Mouse (Mus musculus): ENCODE results near the gene Git1. TPM values are rescaled to one million over a fixed set of nuclear protein-coding genes. Genes with fewer than 3 reads are reported as not detected.

The Git1 gene
- polyA plus RNA-seq, 1 experiment from 2014 or later = 11.7 TPM

- WGBS = 82% methylated on average over 6 of the region's 6 CpGs
- peaks cover 84% of the 10 kb centered on the region for H3K36me3 ChIP-seq
- no peak for DNase-seq (ENCODE audit: low spot score)
Observed at GRCm38 (mm10) chr11:77506941-77507340, 13.6 kb downstream of the Git1 start.

DNA sequence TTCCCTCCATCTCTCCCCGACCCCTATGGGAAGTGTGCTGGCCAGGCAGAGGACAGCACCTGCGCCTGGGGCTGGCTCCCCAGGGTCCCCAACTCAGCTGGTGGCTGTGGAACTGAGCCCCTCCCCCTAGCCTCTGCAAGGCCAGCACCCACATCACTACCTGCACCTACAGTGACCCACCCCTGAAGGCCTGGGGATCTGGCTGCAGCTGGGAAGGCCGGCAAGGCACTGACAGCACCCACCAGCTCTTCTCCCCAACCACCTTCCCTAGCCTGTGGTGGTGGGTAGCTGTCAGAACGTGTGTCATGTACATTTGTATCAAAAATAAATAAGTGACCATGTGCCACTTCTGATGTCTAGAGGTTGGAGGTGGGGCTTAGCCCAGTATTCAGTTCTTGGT lies 14.1 kb downstream of the Git1 start:
- Histone ChIP-seq H3K9me3 (replicated peaks) (no peaks in the 10 kb centered on the region), H3K27ac (replicated peaks) (no peak overlapping the region), H3K4me1 (peaks cover 25% of the 10 kb centered on the region), H3K4me3 (peak overlapping the region; percentile 53; the same call in 1 of the 2 replicates), H3K27me3 (ENCODE audit: low read depth, poor library complexity, severe bottlenecking) (peaks cover 22% of the 10 kb centered on the region), H3K36me3 (peaks cover 79% of the 10 kb centered on the region)
- DNase-seq (ENCODE audit: low spot score) = no peak
- WGBS = 77% methylated on average over 4 of the region's 4 CpGs

More at GRCm38 (mm10) chr11:77506941-77507340, 13.6 kb downstream of the Git1 start:
- peaks cover 21% of the 10 kb centered on the region for H3K4me1 ChIP-seq
- peaks cover 22% of the 10 kb centered on the region for H3K27me3 ChIP-seq (ENCODE audit: low read depth, poor library complexity, severe bottlenecking)
- no peaks in the 10 kb centered on the region for H3K9me3 ChIP-seq (replicated peaks)
- no peak overlapping the region for H3K4me3 ChIP-seq
- H3K27ac ChIP-seq (replicated peaks) = no peak overlapping the region

- 21% methylated on average over 49 of the region's 49 CpGs for WGBS
- peak overlapping the region; percentile 70 for H3K27ac ChIP-seq (replicated peaks)
Observed at GRCm38 (mm10) chr11:77508068-77509021, 15.0 kb downstream of the Git1 start.

GRCm38 (mm10) chr11:77511336-77511735 lies 18.0 kb downstream of the Git1 start:
- H3K4me1 ChIP-seq = peaks cover 63% of the 10 kb centered on the region
- WGBS = 84% methylated on average over 5 of the region's 5 CpGs

More at GRCm38 (mm10) chr11:77508068-77509021, 15.0 kb downstream of the Git1 start:
- peak overlapping the region; percentile 53 for H3K4me3 ChIP-seq
- H3K36me3 ChIP-seq = peaks cover 70% of the 10 kb centered on the region
- H3K27me3 ChIP-seq (ENCODE audit: low read depth, poor library complexity, severe bottlenecking) = peaks cover 22% of the 10 kb centered on the region
- H3K9me3 ChIP-seq (replicated peaks) = no peaks in the 10 kb centered on the region
- H3K4me1 ChIP-seq = peaks cover 33% of the 10 kb centered on the region
- DNase-seq (ENCODE audit: low spot score) = peak; percentile 79

DNA sequence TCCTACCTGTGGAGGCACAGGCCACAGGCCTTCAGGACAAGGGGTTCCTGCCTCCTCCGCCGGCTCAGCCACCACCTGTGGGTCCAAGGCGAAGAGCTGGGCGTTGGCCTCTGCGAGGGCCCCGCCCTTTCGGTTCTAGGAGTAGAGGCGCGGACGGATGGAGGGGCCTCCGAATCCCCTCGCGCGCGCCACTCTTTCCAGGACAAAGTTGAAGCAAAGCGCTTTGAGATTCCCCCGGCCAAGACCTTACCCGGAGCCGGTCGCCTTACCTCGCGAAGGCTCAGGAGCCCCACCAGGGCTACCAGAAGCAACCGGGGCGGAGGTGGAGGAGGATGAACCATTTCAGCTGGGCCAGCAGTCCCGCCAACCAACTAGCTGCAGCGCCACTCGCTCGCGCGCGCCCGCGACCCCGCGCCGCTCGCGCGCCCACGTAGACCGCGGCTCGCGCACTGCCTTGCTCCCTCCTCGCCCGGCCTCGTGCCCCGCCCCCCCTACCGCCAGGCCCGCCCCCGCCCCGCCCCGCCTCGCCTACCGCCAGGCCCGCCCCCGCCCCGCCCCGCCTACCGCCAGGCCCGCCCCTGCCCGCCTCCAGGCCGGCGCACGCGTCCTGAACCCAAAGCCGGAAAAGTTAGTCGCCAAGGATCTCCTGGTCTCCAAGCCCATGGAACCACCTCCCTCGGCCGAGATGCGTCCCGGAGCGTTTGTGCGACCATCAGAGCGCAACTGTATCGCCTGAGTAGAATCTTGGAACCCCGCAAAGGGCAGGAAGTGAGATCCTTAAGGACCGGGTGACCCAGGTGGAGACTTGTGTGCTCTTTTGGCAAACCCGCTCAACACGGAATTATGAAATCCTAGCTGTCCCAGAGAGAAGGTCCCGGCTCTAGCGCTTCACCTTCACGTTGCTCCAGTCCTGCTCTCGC lies 19.8 kb downstream of the Git1 start:
- Histone ChIP-seq H3K36me3 (peaks cover 22% of the 10 kb centered on the region), H3K27me3 (ENCODE audit: low read depth, poor library complexity, severe bottlenecking) (peaks cover 67% of the 10 kb centered on the region), H3K4me1 (peaks cover 70% of the 10 kb centered on the region), H3K27ac (replicated peaks) (peak overlapping the region; percentile 85), H3K9me3 (replicated peaks) (no peaks in the 10 kb centered on the region), H3K4me3 (peak overlapping the region; percentile 70)
- peak; percentile 94 for DNase-seq (ENCODE audit: low spot score)
- WGBS = under 1% methylated on average over 70 of the region's 84 CpGs

More at GRCm38 (mm10) chr11:77511336-77511735, 18.0 kb downstream of the Git1 start:
- DNase-seq (ENCODE audit: low spot score) = no peak
- H3K4me3 ChIP-seq = no peak overlapping the region
- H3K27ac ChIP-seq (replicated peaks) = no peak overlapping the region
- no peaks in the 10 kb centered on the region for H3K9me3 ChIP-seq (replicated peaks)
- peaks cover 40% of the 10 kb centered on the region for H3K36me3 ChIP-seq
- H3K27me3 ChIP-seq (ENCODE audit: low read depth, poor library complexity, severe bottlenecking) = peaks cover 48% of the 10 kb centered on the region

DNA sequence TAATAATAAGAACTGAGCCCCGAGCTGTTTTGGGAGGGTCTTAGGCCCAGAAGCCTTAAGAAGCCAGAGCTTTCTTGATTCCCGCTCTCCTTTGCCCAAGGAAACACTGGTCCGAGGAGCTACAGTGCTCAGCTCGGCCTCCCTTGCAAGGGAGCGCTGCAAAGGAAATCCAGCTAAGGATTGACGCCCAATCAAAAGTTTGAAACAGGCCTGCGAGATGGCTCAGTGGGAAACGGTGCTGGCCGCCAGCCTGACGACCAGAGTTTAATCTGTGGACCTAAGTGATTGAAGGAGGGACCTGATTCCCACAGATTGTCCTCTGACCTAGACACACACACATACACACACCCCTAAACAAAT lies 20.4 kb downstream of the Git1 start:
- Histone ChIP-seq H3K4me1 (peaks cover 70% of the 10 kb centered on the region), H3K27me3 (ENCODE audit: low read depth, poor library complexity, severe bottlenecking) (peaks cover 67% of the 10 kb centered on the region), H3K4me3 (peak overlapping the region; percentile 70), H3K36me3 (peaks cover 16% of the 10 kb centered on the region), H3K27ac (replicated peaks) (peak overlapping the region; percentile 85), H3K9me3 (replicated peaks) (no peaks in the 10 kb centered on the region)
- DNase-seq (ENCODE audit: low spot score) = no peak
- 2% methylated on average over 10 of the region's 10 CpGs for WGBS

GRCm38 (mm10) chr11:77514281-77514831 lies 21.0 kb downstream of the Git1 start:
- H3K4me3 ChIP-seq = peak overlapping the region; percentile 70
- peak overlapping the region; percentile 83 for H3K27ac ChIP-seq (replicated peaks)
- H3K4me1 ChIP-seq = peaks cover 72% of the 10 kb centered on the region
- DNase-seq (ENCODE audit: low spot score) = no peak
- peaks cover 11% of the 10 kb centered on the region; the same call in 1 of the 2 replicates for H3K36me3 ChIP-seq
- WGBS = 2% methylated on average over 19 of the region's 19 CpGs
- no peaks in the 10 kb centered on the region for H3K9me3 ChIP-seq (replicated peaks)
- H3K27me3 ChIP-seq (ENCODE audit: low read depth, poor library complexity, severe bottlenecking) = peaks cover 66% of the 10 kb centered on the region

GRCm38 (mm10) chr11:77514832-77515636 lies 21.7 kb downstream of the Git1 start, which contains the start of gene Abhd15:
Gene Abhd15, plus strand, starts transcription at chr11:77515121.
- DNase-seq (ENCODE audit: low spot score) = peak; percentile 90
- Histone ChIP-seq H3K27me3 (ENCODE audit: low read depth, poor library complexity, severe bottlenecking) (peaks cover 59% of the 10 kb centered on the region), H3K36me3 (0 out of 2 replicates have a peak, but pooled peaks cover 4% of the 10 kb centered on the region), H3K4me1 (peaks cover 79% of the 10 kb centered on the region), H3K4me3 (peak within 1 kb of the TSS; percentile 70), H3K9me3 (replicated peaks) (no peaks in the 10 kb centered on the region), H3K27ac (replicated peaks) (peak within 1 kb of the TSS; percentile 83)
- WGBS = under 1% methylated on average over 69 of the region's 72 CpGs

GRCm38 (mm10) chr11:77515637-77516552 lies 22.5 kb downstream of the Git1 start, which contains the start of gene Trp53i13:
Gene Trp53i13, minus strand, starts transcription at chr11:77515980.
- H3K9me3 ChIP-seq (replicated peaks) = no peaks in the 10 kb centered on the region
- DNase-seq (ENCODE audit: low spot score) = no peak
- H3K27me3 ChIP-seq (ENCODE audit: low read depth, poor library complexity, severe bottlenecking) = peaks cover 55% of the 10 kb centered on the region
- peak within 1 kb of the TSS; percentile 70 for H3K4me3 ChIP-seq
- 7% methylated on average over 39 of the region's 39 CpGs for WGBS
- peaks cover 88% of the 10 kb centered on the region for H3K4me1 ChIP-seq
- H3K36me3 ChIP-seq = no peaks in the 10 kb centered on the region
- peak within 1 kb of the TSS; percentile 83 for H3K27ac ChIP-seq (replicated peaks)

DNA sequence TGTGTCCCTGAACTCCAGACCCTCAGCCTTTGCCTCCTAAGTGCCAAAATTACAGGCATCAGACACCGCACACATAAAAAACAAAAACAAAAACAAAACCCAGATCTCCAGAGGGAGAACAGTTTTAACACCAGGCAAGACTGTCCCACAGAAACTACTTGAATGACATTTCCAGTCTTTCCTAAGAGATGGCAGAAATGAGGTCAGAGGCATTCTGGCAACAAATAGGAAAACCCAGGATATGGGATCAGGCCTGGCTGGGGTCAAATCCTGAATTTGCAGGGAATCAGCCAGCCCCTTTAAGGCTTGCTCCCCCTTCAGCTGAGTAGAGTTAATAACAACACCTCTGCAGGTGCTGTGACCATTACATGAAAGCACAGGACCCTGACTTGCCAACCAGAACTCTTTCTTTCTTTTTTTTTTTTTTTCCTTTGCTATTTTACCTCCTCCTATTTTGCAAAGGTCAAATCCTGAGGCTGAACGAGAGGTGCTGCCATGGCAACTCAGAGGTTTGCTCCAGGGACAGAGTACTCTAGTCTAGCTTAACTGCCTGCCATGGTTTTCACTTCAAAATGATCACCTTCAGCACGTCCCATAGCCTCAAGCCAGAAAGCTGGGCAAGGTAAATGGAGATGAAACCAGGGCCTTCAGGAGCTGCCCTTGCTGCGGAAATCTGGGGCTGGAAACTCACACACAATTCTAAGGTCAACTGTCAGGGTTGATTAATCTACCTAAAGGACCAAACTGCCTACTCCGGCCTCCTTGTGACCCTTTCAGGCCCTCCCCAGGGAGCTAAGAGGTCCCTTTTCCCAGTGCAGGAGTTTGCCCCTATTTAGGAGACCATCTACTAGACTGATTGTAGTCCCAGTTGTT lies 23.4 kb downstream of the Git1 start:
- H3K27ac ChIP-seq (replicated peaks) = no peak overlapping the region
- DNase-seq (ENCODE audit: low spot score) = no peak
- H3K4me3 ChIP-seq = no peak overlapping the region
- H3K27me3 ChIP-seq (ENCODE audit: low read depth, poor library complexity, severe bottlenecking) = peaks cover 55% of the 10 kb centered on the region
- H3K4me1 ChIP-seq = peaks cover 92% of the 10 kb centered on the region
- no peaks in the 10 kb centered on the region for H3K36me3 ChIP-seq
- 62% methylated on average over 5 of the region's 5 CpGs for WGBS
- no peaks in the 10 kb centered on the region for H3K9me3 ChIP-seq (replicated peaks)

Measured in midbrain, embryonic 10.5 days (tissue).